Mouse (Mus musculus) G1E (cell line): ENCODE data around the gene Cdkal1. TPM values are rescaled to one million over a fixed set of nuclear protein-coding genes. Genes with fewer than 3 reads are reported as not detected.

Experiments used
- ATAC-seq: 2 replicates; pipeline ENCODE4 v1.8.0; 2016; ENCODE audit warnings: mild to moderate bottlenecking; ENCODE audit not compliant: insufficient number of reproducible peaks, poor library complexity, low FRiP score, severe bottlenecking; ENCODE audit errors: extremely low read depth
- DNase-seq: peaks from one replicate; pipeline ENCODE4 v3.0.0; 2012; ENCODE audit warnings: low spot score
- H3K27me3 ChIP-seq: 2 replicates; pipeline ENCODE4 v1.6.1; 2012; ENCODE audit warnings: mild to moderate bottlenecking, low read length, inconsistent platforms; ENCODE audit not compliant: insufficient read depth
- H3K36me3 ChIP-seq: replicated peaks from 2 replicates; pipeline ENCODE3; 2012; ENCODE audit warnings: mild to moderate bottlenecking, inconsistent platforms
- H3K4me1 ChIP-seq: 2 replicates; pipeline ENCODE4 v1.6.1; 2012; ENCODE audit warnings: low read depth, low read length, inconsistent platforms, mixed read lengths; ENCODE audit not compliant: insufficient read depth
- H3K4me3 ChIP-seq: 2 replicates; pipeline ENCODE4 v1.5.1; 2012; ENCODE audit warnings: low read depth, mild to moderate bottlenecking, inconsistent platforms, low read length, moderate library complexity, mixed read lengths
- H3K9me3 ChIP-seq: replicated peaks from 2 replicates; pipeline ENCODE4 v1.6.1; 2012; ENCODE audit warnings: inconsistent platforms
- CTCF ChIP-seq: IDR thresholded peaks from 2 replicates; pipeline ENCODE4 v1.5.1; 2012; ENCODE audit warnings: low read depth, low read length, inconsistent platforms, mixed read lengths
- GATA1 ChIP-seq: IDR thresholded peaks from 2 replicates; pipeline ENCODE4 v1.6.1; 2012; ENCODE audit warnings: borderline replicate concordance, low read length, inconsistent platforms, mixed read lengths
- GATA2 ChIP-seq: IDR thresholded peaks from 2 replicates; pipeline ENCODE4 v1.6.1; 2012; ENCODE audit warnings: low read depth, low read length, inconsistent platforms, borderline replicate concordance
- POLR2AphosphoS5 ChIP-seq: IDR thresholded peaks from 2 replicates; pipeline ENCODE4 v1.6.1; 2012; ENCODE audit warnings: low read depth, low read length, inconsistent platforms; ENCODE audit not compliant: insufficient replicate concordance
- TAL1 ChIP-seq: conservative IDR thresholded peaks from 2 replicates; pipeline ENCODE4 v1.6.1; 2012; ENCODE audit warnings: low read depth, low read length, inconsistent platforms, mixed read lengths
- polyA plus RNA-seq: library from polyadenylated mRNA; stranded (reverse); fragments of >175 nt; gene quantifications from 2 replicates; pipeline ENCODE4 v1.2.3, GENCODE M21; 2012
- total RNA-seq, 2 experiments: library from RNA; stranded (forward) in 1 of 2; stranded (reverse) in 1 of 2; fragments of 200-1000 nt in 1 of 2; fragments of >200 nt in 1 of 2; fragmentation: Nextera tagmentation in 1 of 2; gene quantifications; 2 replicates each; pipeline ENCODE4 v1.2.3; 2014 to 2017

Gene Cdkal1
- total and polyA plus RNA-seq, 3 experiments: 0.98 to 53.9 (median 35.6) TPM

DNA sequence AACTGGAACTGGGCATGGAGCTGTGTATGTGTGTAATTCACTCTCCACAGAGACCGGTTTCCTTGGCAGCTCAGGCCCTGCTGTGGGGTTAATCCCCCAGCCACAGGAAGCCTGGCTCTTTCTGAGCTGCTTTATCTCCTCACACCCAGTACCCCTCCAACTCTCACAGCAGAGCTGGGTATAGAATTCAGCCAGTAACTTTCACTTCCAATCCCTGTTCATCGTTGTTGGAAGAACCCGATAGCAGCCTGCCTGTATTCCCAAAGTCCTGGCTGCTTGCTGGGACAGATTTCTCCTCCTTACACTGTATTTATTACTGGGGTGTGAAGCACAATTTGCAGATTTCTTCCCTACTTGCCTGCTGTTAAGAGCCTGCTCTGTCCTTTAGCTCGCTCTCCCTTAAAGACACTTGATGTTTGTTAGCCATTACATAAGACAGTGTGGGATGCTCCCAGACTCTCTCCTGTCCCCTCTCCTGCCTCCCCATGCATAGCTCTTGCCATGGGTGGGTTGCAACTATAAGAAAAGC is 581.7 kb downstream of the Cdkal1 start:
- Histone ChIP-seq H3K4me3 (no peak overlapping the region), H3K4me1 (no peaks in the 10 kb centered on the region), H3K9me3 (no peaks in the 10 kb centered on the region), H3K36me3 (no peaks in the 10 kb centered on the region), H3K27me3 (no peaks in the 10 kb centered on the region)
- ATAC-seq (no peak), DNase-seq (no peak)
- TF ChIP-seq GATA2: no peak
- no peak for TF ChIP-seq POLR2AphosphoS5
- no peak for TF ChIP-seq CTCF
- no peak for TF ChIP-seq GATA1
- no peak for TF ChIP-seq TAL1

DNA sequence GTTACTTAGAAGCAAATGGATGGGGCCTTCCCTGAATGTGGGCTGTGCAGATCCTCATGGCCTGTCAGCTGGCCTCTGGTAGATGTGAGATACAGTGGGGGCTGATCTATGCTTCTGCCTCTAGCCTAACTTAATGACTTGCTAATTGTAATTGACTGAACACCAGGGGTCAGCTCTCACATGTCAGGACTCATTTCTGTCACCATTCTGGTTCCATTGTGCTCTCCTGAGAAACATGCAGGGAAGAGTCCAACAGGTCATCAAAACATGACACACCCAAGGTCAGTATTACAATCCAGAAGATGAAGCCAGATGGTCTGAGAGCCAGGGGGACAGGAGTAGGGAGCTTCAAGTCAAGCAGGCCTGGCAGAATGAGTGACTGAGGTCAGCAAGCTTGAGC is 584.0 kb downstream of the Cdkal1 start:
- no peaks in the 10 kb centered on the region for H3K27me3 ChIP-seq
- H3K9me3 ChIP-seq: no peaks in the 10 kb centered on the region
- no peaks in the 10 kb centered on the region for H3K36me3 ChIP-seq
- DNase-seq (no peak), ATAC-seq (no peak)
- no peaks in the 10 kb centered on the region for H3K4me1 ChIP-seq
- TF ChIP-seq POLR2AphosphoS5 (no peak), TAL1 (no peak), CTCF (no peak), GATA1 (no peak), GATA2 (no peak)
- H3K4me3 ChIP-seq: no peak overlapping the region

DNA sequence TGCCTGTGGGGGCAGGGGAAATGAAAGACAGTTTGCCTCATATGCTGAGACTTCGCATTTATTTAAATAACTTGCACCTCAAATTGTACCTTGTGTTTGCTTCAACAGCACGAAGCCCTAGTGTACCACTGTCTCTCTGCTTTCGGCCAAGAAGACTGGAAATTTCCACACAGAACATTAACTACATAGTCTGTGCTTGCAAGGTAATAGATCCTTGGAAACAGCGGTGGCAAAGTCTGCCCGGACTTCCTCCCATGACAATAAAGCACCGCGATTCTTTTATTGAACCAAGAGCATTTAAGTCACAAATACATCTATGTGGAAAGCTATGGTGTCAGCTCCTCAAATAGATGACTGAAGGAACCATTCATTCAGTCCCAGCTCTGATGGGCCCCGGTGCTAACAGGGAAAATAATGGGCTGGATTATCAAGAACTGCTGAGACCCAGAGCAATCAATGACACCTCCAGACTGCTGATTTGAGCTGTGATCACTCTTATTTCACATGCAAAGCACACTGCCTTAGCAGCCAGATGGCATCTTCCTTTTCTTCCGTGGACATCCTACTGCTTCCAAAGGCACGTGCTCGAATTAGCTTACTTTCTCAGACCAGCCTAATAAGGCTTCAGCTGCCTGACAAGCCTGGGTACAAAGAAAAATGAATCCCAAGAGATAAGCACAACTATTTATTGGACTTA is 591.3 kb downstream of the Cdkal1 start:
- TF ChIP-seq GATA1 (no peak), TAL1 (no peak), GATA2 (no peak), POLR2AphosphoS5 (no peak), CTCF (no peak)
- Histone ChIP-seq H3K36me3 (no peaks in the 10 kb centered on the region), H3K9me3 (no peaks in the 10 kb centered on the region), H3K4me3 (no peak overlapping the region), H3K27me3 (no peaks in the 10 kb centered on the region), H3K4me1 (no peaks in the 10 kb centered on the region)
- ATAC-seq (no peak), DNase-seq (no peak)

DNA sequence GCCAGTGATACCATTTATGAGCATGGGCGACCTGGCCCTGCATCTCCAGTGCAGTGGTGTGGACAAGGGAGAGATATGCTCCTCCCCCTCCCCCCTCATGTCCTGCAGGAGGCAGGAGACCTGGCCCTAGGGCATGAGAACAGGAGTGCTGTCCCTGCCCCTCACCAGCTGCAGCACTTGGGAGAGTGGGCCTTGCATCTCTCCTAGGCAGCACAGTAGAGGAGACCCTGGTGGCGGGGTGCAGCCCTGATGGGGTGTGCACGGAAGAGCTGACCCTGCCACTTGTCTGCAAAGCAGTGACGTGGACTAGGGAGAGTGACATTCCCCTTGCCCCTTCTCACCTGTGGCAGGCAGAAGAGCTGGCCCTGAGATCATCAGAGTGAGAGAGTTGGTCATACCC is 593.3 kb downstream of the Cdkal1 start:
- no peaks in the 10 kb centered on the region for H3K9me3 ChIP-seq
- no peaks in the 10 kb centered on the region for H3K36me3 ChIP-seq
- H3K4me3 ChIP-seq: no peak overlapping the region
- no peaks in the 10 kb centered on the region for H3K4me1 ChIP-seq
- ATAC-seq (no peak), DNase-seq (no peak)
- no peak for TF ChIP-seq POLR2AphosphoS5
- H3K27me3 ChIP-seq: no peaks in the 10 kb centered on the region

DNA sequence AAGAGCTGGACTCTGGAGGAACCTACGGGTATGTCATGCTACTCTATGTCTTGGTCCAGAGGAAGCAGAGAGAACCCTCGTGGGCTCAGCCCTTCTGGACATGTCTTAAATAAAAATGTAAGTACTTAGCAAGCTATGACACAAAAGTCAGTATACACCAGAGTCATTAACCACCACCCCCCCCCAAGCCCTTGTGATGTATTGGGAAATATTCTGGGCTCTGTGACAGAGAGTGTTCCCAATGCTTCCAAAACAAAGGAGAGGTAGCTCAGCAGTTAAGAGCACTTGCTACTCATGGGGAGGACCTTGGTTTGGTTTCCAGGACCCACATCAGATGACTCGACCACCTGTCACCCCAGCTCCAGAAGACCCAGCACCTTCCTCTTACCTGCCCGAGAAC is 606.9 kb downstream of the Cdkal1 start:
- no peak for TF ChIP-seq POLR2AphosphoS5
- Histone ChIP-seq H3K36me3 (no peaks in the 10 kb centered on the region), H3K4me3 (no peak overlapping the region), H3K4me1 (no peaks in the 10 kb centered on the region), H3K27me3 (0 out of 2 replicates have a peak, but pooled peaks cover 2% of the 10 kb centered on the region), H3K9me3 (no peaks in the 10 kb centered on the region)
- DNase-seq (no peak), ATAC-seq (no peak)

GRCm38 (mm10) chr13:29247800-29248199 is 607.7 kb downstream of the Cdkal1 start:
- ATAC-seq (no peak), DNase-seq (no peak)
- Histone ChIP-seq H3K27me3 (0 out of 2 replicates have a peak, but pooled peaks cover 2% of the 10 kb centered on the region), H3K4me1 (no peaks in the 10 kb centered on the region), H3K4me3 (no peak overlapping the region), H3K9me3 (no peaks in the 10 kb centered on the region), H3K36me3 (no peaks in the 10 kb centered on the region)
- no peak for TF ChIP-seq GATA2
- TF ChIP-seq CTCF: no peak
- no peak for TF ChIP-seq TAL1
- TF ChIP-seq GATA1: no peak
- no peak for TF ChIP-seq POLR2AphosphoS5

GRCm38 (mm10) chr13:29235065-29235464 is 620.4 kb downstream of the Cdkal1 start:
- TF ChIP-seq GATA1 (no peak), TAL1 (no peak), CTCF (no peak), GATA2 (no peak), POLR2AphosphoS5 (no peak)
- ATAC-seq: no peak
- no peaks in the 10 kb centered on the region for H3K4me1 ChIP-seq
- no peaks in the 10 kb centered on the region for H3K27me3 ChIP-seq
- no peaks in the 10 kb centered on the region for H3K9me3 ChIP-seq
- H3K4me3 ChIP-seq: no peak overlapping the region
- no peak for DNase-seq
- H3K36me3 ChIP-seq: no peaks in the 10 kb centered on the region
